Mouse (Mus musculus) cerebellum, postnatal 25 days (tissue): ENCODE results near the gene Kif24.
"Not testable (repeated sequence)": the region's sequence is repeated elsewhere in the genome, so short reads cannot be mapped to it uniquely, and the experiment has no call there.

Source experiments
- DNase-seq, 2 experiments: peaks; one replicate each; pipeline ENCODE4 v3.0.0; 2021; ENCODE audit warnings: mixed read lengths in 2 of 2

The Kif24 gene

DNA sequence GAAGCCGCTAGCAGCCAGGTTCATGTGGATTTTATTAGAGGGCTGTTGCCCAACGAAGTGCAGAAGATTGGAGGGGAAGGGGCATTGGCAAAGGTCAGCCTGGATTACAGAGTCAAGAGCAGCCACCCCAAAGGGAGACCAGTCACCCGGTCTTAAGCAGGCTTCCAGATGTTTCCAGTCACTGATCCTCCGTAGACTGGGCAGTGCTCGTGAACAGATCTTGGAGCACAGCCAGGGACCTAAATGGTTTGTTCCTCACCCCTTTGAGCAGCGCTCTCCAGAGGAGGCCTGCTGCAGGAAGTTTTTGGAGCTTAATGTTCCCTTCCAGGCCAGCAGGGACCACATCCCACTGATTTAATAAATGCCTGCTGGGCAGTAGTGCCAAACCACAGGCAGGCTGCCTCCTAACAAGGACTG lies 16.9 kb upstream of the Kif24 start:
- DNase-seq: no peak

- peak; percentile 44 to 48 for DNase-seq
Measured at GRCm38 (mm10) chr4:41480254-41480653, 15.6 kb upstream of the Kif24 start.

GRCm38 (mm10) chr4:41479456-41479804 lies 14.7 kb upstream of the Kif24 start:
- DNase-seq: no peak

- no peak for DNase-seq
Measured at GRCm38 (mm10) chr4:41478751-41479455, 14.2 kb upstream of the Kif24 start.

- DNase-seq: no peak
Measured at GRCm38 (mm10) chr4:41477648-41478160, 13.0 kb upstream of the Kif24 start.

- DNase-seq: no peak
Measured at GRCm38 (mm10) chr4:41471384-41471689, 6.7 kb upstream of the Kif24 start.

DNA sequence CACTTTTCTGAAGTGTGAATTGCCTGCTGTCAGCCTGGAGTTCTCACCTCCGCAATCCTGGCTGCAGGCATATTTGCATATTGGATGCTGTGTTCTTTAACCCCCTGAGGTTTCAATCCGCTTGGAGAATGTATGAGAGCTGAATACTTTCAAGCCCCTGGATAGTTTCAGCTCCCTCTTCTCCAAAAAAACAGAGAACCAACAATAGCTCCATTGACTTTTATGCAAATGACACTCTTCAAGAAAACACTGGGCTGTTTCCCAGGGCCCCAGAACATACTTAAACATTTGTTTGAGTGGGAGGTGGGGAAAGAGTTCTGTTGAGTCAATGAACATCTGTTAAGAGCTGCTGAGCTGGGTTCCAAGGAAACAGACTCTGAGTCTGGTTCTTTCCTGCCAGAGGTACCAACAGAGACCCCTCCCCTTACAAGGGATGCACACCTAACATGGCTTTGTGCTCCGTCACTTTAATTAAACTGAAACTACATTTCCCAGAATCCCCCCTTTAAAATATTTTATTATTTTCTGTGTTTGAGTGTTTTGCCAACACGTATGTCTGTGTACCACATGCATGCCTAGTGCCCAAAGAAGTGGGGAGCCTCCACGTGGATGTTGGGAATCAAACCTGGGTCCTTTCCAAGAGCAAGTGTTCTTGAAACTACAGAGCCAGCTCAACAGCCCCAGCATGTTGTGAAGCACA lies 6.1 kb upstream of the Kif24 start:
- DNase-seq: peak in 1 of 2 experiments; percentile 28

- peak in 1 of 2 experiments; percentile 47 for DNase-seq
Measured at GRCm38 (mm10) chr4:41470051-41470683, 5.5 kb upstream of the Kif24 start.

- DNase-seq: no peak
Measured at GRCm38 (mm10) chr4:41469199-41469598, 4.5 kb upstream of the Kif24 start.

GRCm38 (mm10) chr4:41468396-41469080 lies 3.9 kb upstream of the Kif24 start:
- DNase-seq: peak; percentile 75 to 80

DNA sequence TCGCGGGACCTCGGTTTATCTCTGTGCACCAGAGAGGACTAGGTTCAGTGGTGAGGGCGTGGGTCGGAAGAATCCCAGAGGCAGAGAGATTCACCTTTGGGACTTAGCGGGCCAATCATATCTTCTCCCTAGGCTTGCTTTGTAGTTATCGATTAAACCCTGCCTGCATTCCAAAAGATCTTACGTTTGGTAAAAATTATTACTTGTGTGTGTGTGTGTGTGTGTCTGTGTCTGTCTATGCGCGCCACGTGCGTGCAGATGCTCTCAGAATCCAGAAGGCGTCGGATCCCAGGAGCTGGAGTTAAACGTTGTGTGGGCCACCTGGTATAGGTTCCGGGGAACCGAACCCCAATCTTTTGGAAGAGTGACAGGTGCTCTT lies 589 bp upstream of the Kif24 start:
- DNase-seq: no peak

DNA sequence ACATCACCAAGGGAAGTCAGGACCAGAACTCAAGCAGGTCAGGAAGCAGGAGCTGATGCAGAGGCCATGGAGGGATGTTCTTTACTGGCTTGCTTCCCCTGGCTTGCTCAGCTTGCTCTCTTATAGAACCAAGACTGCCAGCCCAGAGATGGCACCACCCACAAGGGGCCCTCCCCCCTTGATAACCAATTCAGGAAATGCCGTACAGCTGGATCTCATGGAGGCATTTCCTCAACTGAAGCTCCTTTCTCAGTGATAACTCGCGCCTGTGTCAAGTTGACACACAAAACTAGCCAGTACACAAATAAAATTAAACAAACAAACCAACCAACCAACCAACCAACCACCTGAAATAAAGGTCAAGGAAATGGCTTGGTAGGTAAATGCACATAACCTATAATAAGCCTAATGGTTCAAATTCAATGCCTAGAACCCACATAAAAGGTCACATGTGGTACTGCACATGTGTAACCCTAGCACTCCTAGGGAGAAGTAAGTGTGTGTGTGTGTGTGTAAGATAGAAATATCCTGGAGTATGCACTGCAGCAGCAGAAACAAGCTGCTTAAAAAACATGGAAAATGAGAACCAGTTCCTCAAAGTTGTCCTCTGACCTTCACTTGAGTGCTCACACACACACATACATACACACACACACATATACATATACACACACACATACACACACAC lies 1.5 kb downstream of the Kif24 start:
- not testable (repeated sequence) for DNase-seq

DNA sequence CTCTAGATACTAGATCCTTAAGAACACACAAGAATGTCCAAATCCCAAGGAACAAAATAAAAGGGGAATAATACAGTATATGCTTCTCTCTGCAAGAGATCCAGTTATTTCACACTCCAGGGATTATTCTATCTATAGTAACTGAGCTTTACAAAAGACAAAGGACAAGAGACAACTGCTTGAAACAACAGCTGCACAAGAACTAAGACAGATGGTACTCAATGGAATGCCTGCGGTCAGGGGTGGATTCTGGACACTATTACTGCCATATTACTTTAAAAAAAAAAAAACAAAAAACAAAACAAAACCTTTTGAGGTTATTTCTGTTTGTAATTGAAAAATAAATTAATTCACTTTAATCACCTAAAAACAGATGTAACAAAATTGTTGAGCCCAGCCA lies 4.0 kb downstream of the Kif24 start:
- no peak for DNase-seq

DNA sequence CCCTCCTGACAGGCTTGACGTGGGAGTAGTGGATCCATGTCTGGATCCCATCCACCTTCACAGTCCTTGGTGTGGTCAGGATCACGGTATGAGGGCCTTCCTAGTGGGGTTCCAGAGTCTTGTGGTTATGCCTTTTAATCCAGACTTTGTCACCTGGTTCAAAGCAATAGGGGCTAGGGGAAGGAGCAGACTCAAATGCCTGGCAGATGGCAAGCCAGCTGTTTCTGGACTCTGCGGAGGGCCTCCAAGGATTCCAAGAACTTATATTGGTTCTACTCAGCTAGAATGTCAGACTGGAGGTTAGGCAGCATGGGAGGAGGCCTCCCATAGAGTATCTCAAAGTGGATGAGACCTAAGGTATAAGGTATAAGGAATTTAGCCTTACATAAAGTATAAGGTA lies 17.1 kb downstream of the Kif24 start:
- no peak for DNase-seq

DNA sequence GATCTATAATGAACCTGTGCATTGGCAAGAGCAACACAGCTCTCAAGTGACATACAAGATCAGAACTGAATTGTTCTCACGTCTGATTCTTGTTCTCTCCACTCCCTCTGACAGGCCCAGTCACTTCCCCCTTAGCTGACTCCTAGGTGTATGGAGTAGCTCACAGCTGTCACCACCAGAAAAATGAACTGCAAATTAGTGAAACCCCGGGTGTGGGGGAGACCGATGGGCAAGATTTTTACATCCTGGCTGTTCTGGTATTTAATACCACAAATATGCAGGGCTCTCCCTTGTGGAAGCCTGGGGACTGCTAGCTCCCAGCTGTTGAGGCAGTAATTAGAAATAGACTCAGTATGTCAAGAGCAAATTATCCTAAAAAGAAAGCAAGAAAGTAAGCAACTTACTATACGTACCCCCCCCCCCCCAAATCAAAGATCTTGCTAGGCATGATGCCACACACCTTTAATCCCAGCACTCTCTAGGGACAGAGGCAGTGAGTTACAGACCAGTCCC lies 21.8 kb downstream of the Kif24 start:
- no peak for DNase-seq

- DNase-seq: no peak
Measured at GRCm38 (mm10) chr4:41438931-41439330, 25.8 kb downstream of the Kif24 start.

DNA sequence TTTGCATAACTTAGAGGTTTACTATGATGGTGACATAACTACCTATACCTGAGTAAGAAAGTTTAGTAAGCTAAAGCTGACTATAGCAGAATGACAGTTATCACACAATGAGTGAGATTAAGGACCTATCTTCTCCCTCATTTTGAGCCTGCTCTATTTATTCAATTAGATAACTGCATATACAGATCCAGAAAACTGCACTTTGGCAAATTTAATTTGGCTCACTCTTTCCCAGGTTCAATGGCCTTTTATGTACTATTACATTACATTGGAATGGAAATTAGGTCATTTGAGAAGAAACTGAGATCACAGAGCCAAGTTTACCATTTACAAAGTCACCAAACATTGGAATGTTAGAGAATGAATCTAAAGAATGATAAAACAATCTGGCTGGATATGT lies 47.7 kb downstream of the Kif24 start:
- no peak for DNase-seq

- DNase-seq: no peak
Measured at GRCm38 (mm10) chr4:41409341-41409740, 55.3 kb downstream of the Kif24 start.

GRCm38 (mm10) chr4:41407353-41407752 lies 57.3 kb downstream of the Kif24 start:
- no peak for DNase-seq

DNA sequence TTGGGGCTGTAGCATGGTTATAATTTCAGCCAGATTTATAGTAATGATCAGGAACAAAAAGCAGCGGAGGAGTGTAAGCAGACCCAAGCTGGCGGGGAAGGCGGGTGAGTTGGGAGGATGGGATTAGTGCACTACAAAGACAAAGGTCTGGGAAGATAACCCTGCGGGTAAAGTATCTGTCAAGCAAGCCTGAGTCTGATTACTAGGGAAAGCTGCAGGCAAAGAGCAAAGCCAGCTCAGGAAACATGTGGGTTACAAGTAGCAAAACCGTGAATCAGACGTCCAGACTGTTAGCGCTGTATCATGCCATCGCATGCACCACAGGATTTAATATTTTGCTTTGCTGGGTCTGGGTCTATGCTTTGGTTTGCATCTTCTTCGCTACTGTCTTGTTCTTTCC lies 58.1 kb downstream of the Kif24 start:
- DNase-seq: no peak

DNA sequence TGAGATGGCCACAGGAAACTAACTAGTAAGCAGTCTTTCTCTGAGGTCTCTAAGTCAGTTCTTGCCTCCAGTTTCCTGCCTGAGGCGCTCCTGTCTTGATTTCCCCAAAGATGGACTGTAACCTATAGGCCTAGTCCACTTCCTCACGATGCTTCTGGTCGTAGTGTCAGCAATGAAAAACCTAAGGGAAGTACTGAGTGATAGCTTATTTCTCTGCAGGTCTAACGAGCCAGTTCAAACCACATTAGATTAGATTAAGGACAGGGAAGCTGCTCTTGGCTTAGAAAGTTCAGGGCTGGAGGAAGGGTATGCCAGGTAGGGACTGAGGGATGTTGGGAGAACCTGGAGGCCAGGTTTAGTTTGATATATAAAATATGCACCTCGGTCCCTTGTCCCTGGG lies 63.1 kb downstream of the Kif24 start:
- no peak for DNase-seq

DNA sequence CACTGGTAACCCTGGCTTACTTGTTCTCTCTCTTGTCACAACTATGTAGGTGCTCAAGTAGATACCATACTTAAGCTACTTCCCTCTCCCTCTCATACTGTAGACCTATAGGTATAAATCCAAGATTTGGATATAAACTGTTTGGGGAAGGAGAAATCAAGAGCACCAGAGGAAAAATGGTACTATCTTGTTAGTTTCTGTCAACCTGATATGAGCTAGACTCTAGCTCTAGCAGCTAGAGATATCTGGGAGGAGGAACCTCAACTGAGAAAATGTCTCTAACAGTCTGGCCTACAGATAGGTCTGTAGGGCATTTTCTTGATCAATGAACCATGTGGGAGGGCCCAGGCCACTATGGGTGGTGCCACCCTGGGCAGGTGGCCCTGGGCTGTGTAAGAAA lies 63.5 kb downstream of the Kif24 start:
- no peak for DNase-seq

- DNase-seq: no peak
Measured at GRCm38 (mm10) chr4:41399904-41400303, 64.8 kb downstream of the Kif24 start.
